ENCODE assay signal across 8 mouse cellular contexts in the genomic region with DNA sequence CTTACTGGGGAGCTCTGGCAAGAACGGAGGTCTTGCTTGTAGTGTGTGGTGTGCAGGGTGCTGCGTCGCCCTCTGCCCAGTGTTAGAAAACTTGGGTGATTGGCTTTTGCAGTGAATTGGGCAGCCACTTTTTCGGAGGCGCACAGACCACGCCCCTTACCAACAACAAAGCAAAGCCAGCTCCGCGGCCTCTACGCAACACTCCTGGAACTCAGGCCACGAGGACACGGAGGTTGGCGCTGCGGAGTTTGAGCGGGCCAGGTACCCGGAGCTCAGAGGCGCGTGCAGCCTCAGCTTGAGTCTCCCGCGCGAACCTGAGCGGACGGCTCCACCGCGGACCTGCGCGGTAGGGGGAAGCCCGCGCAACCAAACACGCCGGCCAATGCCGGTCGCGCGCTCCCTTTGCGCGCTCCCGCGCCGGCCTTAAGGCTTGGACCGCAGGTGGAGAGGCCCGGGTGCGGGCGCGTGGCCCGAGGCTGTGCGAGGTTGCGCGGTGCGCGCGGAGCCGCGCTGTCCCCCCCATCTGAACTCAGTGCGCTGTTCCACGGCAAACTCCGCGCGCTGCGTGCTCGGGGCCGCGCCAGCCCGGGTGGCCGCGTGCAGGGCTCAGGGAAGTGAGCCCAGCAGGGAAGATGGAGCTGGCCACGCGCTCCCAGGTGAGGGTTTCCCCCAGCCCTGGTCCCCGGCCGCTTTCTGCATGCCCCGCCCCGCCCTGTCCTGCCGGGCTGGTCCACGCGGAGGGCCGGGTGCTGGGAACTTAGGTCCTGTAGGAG. TPM values are rescaled to one million over a fixed set of nuclear protein-coding genes. Genes with fewer than 3 reads are reported as not detected.
DNase-seq lines count a peak whose midpoint lies in the region; ATAC-seq and TF ChIP-seq lines count a peak whose summit lies in the region.

No protein-coding gene starts in this region.

- ATAC-seq in G1E (ENCODE audit: extremely low read depth, insufficient number of reproducible peaks, low FRiP score, poor library complexity, severe bottlenecking), result peak; percentile 25
- peak; percentile 63; the same call in 1 of the 2 replicates for ATAC-seq in cerebellum, adult (ENCODE audit: insufficient number of reproducible peaks, low FRiP score, low TSS enrichment)
- ATAC-seq in forebrain, embryonic 13.5 days, result peak; percentile 95
- ATAC-seq in lung, postnatal 0 days, result peak; percentile 94

- H3K9me3 ChIP-seq in G1E (replicated peaks), result peaks cover 25% of the 10 kb centered on the region
- no peaks in the 10 kb centered on the region for H3K9me3 ChIP-seq in forebrain, embryonic 13.5 days (replicated peaks)
- H3K9me3 ChIP-seq in hindbrain, embryonic 10.5 days, result no peaks in the 10 kb centered on the region
- H3K9me3 ChIP-seq in lung, postnatal 0 days (ENCODE audit: low read length), result no peaks in the 10 kb centered on the region

- H3K27me3 ChIP-seq in G1E (ENCODE audit: insufficient read depth, low read length), result peaks cover 3% of the 10 kb centered on the region; the same call in 1 of the 2 replicates
- peaks cover 7% of the 10 kb centered on the region; the same call in 1 of the 2 replicates for H3K27me3 ChIP-seq in forebrain, embryonic 13.5 days
- peaks cover 10% of the 10 kb centered on the region for H3K27me3 ChIP-seq in hindbrain, embryonic 10.5 days (ENCODE audit: insufficient read depth, poor library complexity, severe bottlenecking)
- no peaks in the 10 kb centered on the region for H3K27me3 ChIP-seq in lung, postnatal 0 days (replicated peaks; ENCODE audit: insufficient read depth, low read length)

- DNase-seq in G1E (ENCODE audit: low spot score), result peak; percentile 21
- peak; percentile 79 for DNase-seq in hindbrain, embryonic 10.5 days (ENCODE audit: low spot score)
- peak; percentile 48 to 69 for DNase-seq in layer of hippocampus, postnatal 10 days (ENCODE audit: low spot score in 2 of 2)
- DNase-seq in lung, postnatal 0 days (ENCODE audit: low spot score), result peak; percentile 68
- DNase-seq in ovary, adult 18-20 months (ENCODE audit: low spot score), result peak; percentile 13
- peak; percentile 69 for DNase-seq in thymus, postnatal 0 days (ENCODE audit: low spot score)

- H3K4me1 ChIP-seq in G1E (ENCODE audit: insufficient read depth, low read depth, low read length), result peaks cover 5% of the 10 kb centered on the region
- H3K4me1 ChIP-seq in forebrain, embryonic 13.5 days, result peaks cover 13% of the 10 kb centered on the region; the same call in 1 of the 2 replicates
- peaks cover 29% of the 10 kb centered on the region for H3K4me1 ChIP-seq in hindbrain, embryonic 10.5 days (replicated peaks)
- peaks cover 5% of the 10 kb centered on the region; the same call in 1 of the 2 replicates for H3K4me1 ChIP-seq in lung, postnatal 0 days (ENCODE audit: insufficient read depth, low read depth, low read length)

- peak overlapping the region; percentile 97 for H3K4me2 ChIP-seq in forebrain, embryonic 13.5 days
- peak overlapping the region; percentile 100 for H3K4me2 ChIP-seq in lung, postnatal 0 days (replicated peaks; ENCODE audit: low read depth, low read length)

- peak overlapping the region; percentile 83 for H3K9ac ChIP-seq in forebrain, embryonic 13.5 days
- H3K9ac ChIP-seq in lung, postnatal 0 days (replicated peaks; ENCODE audit: low read depth), result peak overlapping the region; percentile 58

- peak overlapping the region; percentile 31; the same call in 1 of the 2 replicates for H3K27ac ChIP-seq in forebrain, embryonic 13.5 days
- peak overlapping the region; percentile 98 for H3K27ac ChIP-seq in hindbrain, embryonic 10.5 days
- no peak overlapping the region for H3K27ac ChIP-seq in lung, postnatal 0 days (ENCODE audit: low read length)

- TF ChIP-seq CTCF in G1E (IDR thresholded peaks at IDR 0.05; ENCODE audit: low read depth, low read length), result no peak
- no peak for TF ChIP-seq CTCF in lung, postnatal 0 days (IDR thresholded peaks at IDR 0.05)

- H3K36me3 ChIP-seq in G1E (replicated peaks), result no peaks in the 10 kb centered on the region
- no peaks in the 10 kb centered on the region for H3K36me3 ChIP-seq in forebrain, embryonic 13.5 days (ENCODE audit: poor library complexity, severe bottlenecking)
- H3K36me3 ChIP-seq in hindbrain, embryonic 10.5 days, result no peaks in the 10 kb centered on the region
- no peaks in the 10 kb centered on the region for H3K36me3 ChIP-seq in lung, postnatal 0 days (ENCODE audit: insufficient read depth, low read length)

- no peak for TF ChIP-seq EP300 in lung, postnatal 0 days (IDR thresholded peaks at IDR 0.05)

- peak overlapping the region; percentile 74 for H3K4me3 ChIP-seq in G1E (ENCODE audit: low read depth, low read length)
- H3K4me3 ChIP-seq in forebrain, embryonic 13.5 days, result peak overlapping the region; percentile 85
- peak overlapping the region; percentile 68 for H3K4me3 ChIP-seq in hindbrain, embryonic 10.5 days
- peak overlapping the region; percentile 64 for H3K4me3 ChIP-seq in lung, postnatal 0 days (ENCODE audit: low read depth, low read length)

- WGBS in forebrain, embryonic 13.5 days, result under 1% methylated on average over 74 of the region's 75 CpGs
- WGBS in hindbrain, embryonic 10.5 days, result under 1% methylated on average over 75 of the region's 75 CpGs
- WGBS in lung, postnatal 0 days, result under 1% methylated on average over 58 of the region's 75 CpGs

RNA-seq across cellular contexts. Expression of gene Cdca7l, which starts 39.4 kb away (rescaled TPM):
- 15.0 and 17.0 TPM in 2 replicates for total RNA-seq in G1E (2014; fragmentation: Nextera tagmentation)
- total RNA-seq in G1E (2017), result 13.2 and 19.9 TPM in 2 replicates
- 4.1 and 6.8 TPM in 2 replicates for polyA plus RNA-seq in G1E (2012)
- polyA plus RNA-seq in forebrain, embryonic 13.5 days (2015; fragmentation: Nextera tagmentation; extraction: Ambion mirVana), result 20.4 and 27.0 TPM in 2 replicates
- 32.3 and 48.3 TPM in 2 replicates for polyA plus RNA-seq in hindbrain, embryonic 10.5 days (2016; fragmentation: Nextera tagmentation; extraction: Ambion mirVana)
- total RNA-seq in layer of hippocampus, postnatal 10 days (2021), result 1 to 10 TPM; 1.8 to 2.1 TPM
- polyA plus RNA-seq in lung, postnatal 0 days (2015; fragmentation: Nextera tagmentation; extraction: Ambion mirVana), result 6.7 and 8.8 TPM in 2 replicates
- 39.4 and 43.3 TPM in 2 replicates for polyA plus RNA-seq in thymus, postnatal 0 days (2015; fragmentation: Nextera tagmentation; extraction: Ambion mirVana)

Comparison
In these comparisons a context has a peak if more than half of its experiments do, and no peak if none do; other contexts are left out.
1. ATAC-seq: peak in every context shown above with its lines; median percentile 95 in forebrain, embryonic 13.5 days; 94 in lung, postnatal 0 days; 63 in cerebellum, adult; 25 in G1E.
2. DNase-seq: peak in every context shown above with its lines; median percentile 79 in hindbrain, embryonic 10.5 days; 69 in thymus, postnatal 0 days; 68 in lung, postnatal 0 days; 58 in layer of hippocampus, postnatal 10 days; 21 in G1E; 13 in ovary, adult 18-20 months.